Mouse (Mus musculus) megakaryocyte, embryonic 14.5 days (primary cell): ENCODE results near the gene Cenpp.

Source experiments
- FLI1 ChIP-seq: IDR thresholded peaks from 2 replicates; pipeline ENCODE4 v1.6.1; 2012; ENCODE audit warnings: low read length, inconsistent platforms, mixed read lengths
- GATA1 ChIP-seq: IDR thresholded peaks from 3 replicates; pipeline ENCODE4 v1.6.1; 2012; ENCODE audit warnings: mixed read lengths, low read length, inconsistent platforms, borderline replicate concordance

GRCm38 (mm10) chr13:49426736-49427135 lies 225.8 kb downstream of the Cenpp start:
- TF ChIP-seq GATA1: no peak
- TF ChIP-seq FLI1: no peak
